Mouse (Mus musculus) kidney, postnatal 10 days (tissue): ENCODE results near the gene Oxnad1.
"Not testable (repeated sequence)": the region's sequence is repeated elsewhere in the genome, so short reads cannot be mapped to it uniquely, and the experiment has no call there.

ENCODE experiments used
- DNase-seq: peaks from one replicate; pipeline ENCODE4 v3.0.0; 2021; ENCODE audit warnings: mixed read lengths

The Oxnad1 gene

GRCm38 (mm10) chr14:32091704-32092103 lies 6.5 kb downstream of the Oxnad1 start:
- no peak for DNase-seq

GRCm38 (mm10) chr14:32093018-32093417 lies 7.8 kb downstream of the Oxnad1 start:
- DNase-seq, result no peak

GRCm38 (mm10) chr14:32093500-32094117 lies 8.4 kb downstream of the Oxnad1 start:
- DNase-seq, result no peak

- no peak for DNase-seq
Measured at GRCm38 (mm10) chr14:32095646-32096045, 10.5 kb downstream of the Oxnad1 start.

GRCm38 (mm10) chr14:32096740-32097139 lies 11.6 kb downstream of the Oxnad1 start:
- no peak for DNase-seq

- DNase-seq, result no peak
Measured at GRCm38 (mm10) chr14:32097691-32098090, 12.5 kb downstream of the Oxnad1 start.

- no peak for DNase-seq
Measured at GRCm38 (mm10) chr14:32098951-32099350, 13.8 kb downstream of the Oxnad1 start.

- no peak for DNase-seq
Measured at GRCm38 (mm10) chr14:32103556-32103955, 18.4 kb downstream of the Oxnad1 start.

GRCm38 (mm10) chr14:32105663-32106062 lies 20.5 kb downstream of the Oxnad1 start:
- no peak for DNase-seq

GRCm38 (mm10) chr14:32106911-32107310 lies 21.7 kb downstream of the Oxnad1 start:
- DNase-seq, result no peak

- DNase-seq, result not testable (repeated sequence)
Measured at GRCm38 (mm10) chr14:32112124-32112523, 26.9 kb downstream of the Oxnad1 start.

- no peak for DNase-seq
Measured at GRCm38 (mm10) chr14:32120940-32121919, 36.1 kb downstream of the Oxnad1 start.

GRCm38 (mm10) chr14:32121920-32122315 lies 36.7 kb downstream of the Oxnad1 start:
- peak; percentile 50 for DNase-seq

- DNase-seq, result no peak
Measured at GRCm38 (mm10) chr14:32124261-32124660, 39.1 kb downstream of the Oxnad1 start.

GRCm38 (mm10) chr14:32125256-32125655 lies 40.1 kb downstream of the Oxnad1 start:
- not testable (repeated sequence) for DNase-seq

GRCm38 (mm10) chr14:32128409-32128808 lies 43.2 kb downstream of the Oxnad1 start:
- no peak for DNase-seq

- DNase-seq, result no peak
Measured at GRCm38 (mm10) chr14:32131836-32132235, 46.7 kb downstream of the Oxnad1 start.

GRCm38 (mm10) chr14:32134293-32134692 lies 49.1 kb downstream of the Oxnad1 start:
- no peak for DNase-seq

- DNase-seq, result not testable (repeated sequence)
Measured at GRCm38 (mm10) chr14:32136467-32136866, 51.3 kb downstream of the Oxnad1 start.

- DNase-seq, result no peak
Measured at GRCm38 (mm10) chr14:32140359-32140965, 55.3 kb downstream of the Oxnad1 start.

- no peak for DNase-seq
Measured at GRCm38 (mm10) chr14:32141723-32142122, 56.5 kb downstream of the Oxnad1 start, which contains the start of gene Msmb. Gene Msmb, plus strand, starts transcription at chr14:32142023.

GRCm38 (mm10) chr14:32144734-32145133 lies 59.6 kb downstream of the Oxnad1 start:
- DNase-seq, result no peak

- no peak for DNase-seq
Measured at GRCm38 (mm10) chr14:32145401-32145800, 60.2 kb downstream of the Oxnad1 start.
